Mouse (Mus musculus): ENCODE data around the gene Aim2. TPM values are rescaled to one million over a fixed set of nuclear protein-coding genes. Genes with fewer than 3 reads are reported as not detected.

The Aim2 gene
- polyA plus RNA-seq, 1 experiment from 2014 or later, result 4.6 TPM

Other genes starting within 250 kb of the Aim2 start
- gene Olfr1408, start 213.5 kb upstream of the Aim2 start, polyA plus RNA-seq (2015; fragmentation: Nextera tagmentation; extraction: Ambion mirVana), result not detected in 2 replicates
- gene Olfr1406, start 160.2 kb upstream of the Aim2 start, polyA plus RNA-seq (2015; fragmentation: Nextera tagmentation; extraction: Ambion mirVana), result not detected in 2 replicates
- gene Olfr218, start 153.1 kb upstream of the Aim2 start, polyA plus RNA-seq (2015; fragmentation: Nextera tagmentation; extraction: Ambion mirVana), result not detected in 2 replicates
- gene Olfr1404, start 138.5 kb upstream of the Aim2 start, polyA plus RNA-seq (2015; fragmentation: Nextera tagmentation; extraction: Ambion mirVana), result not detected in 2 replicates
- gene Fcer1a, start 123.7 kb upstream of the Aim2 start, polyA plus RNA-seq (2015; fragmentation: Nextera tagmentation; extraction: Ambion mirVana), result 0.32 and 0.34 TPM in 2 replicates
- gene Olfr418, start 84.9 kb upstream of the Aim2 start, polyA plus RNA-seq (2015; fragmentation: Nextera tagmentation; extraction: Ambion mirVana), result not detected in 2 replicates
- gene Mptx2, start 73.1 kb upstream of the Aim2 start, polyA plus RNA-seq (2015; fragmentation: Nextera tagmentation; extraction: Ambion mirVana), result not detected in 2 replicates
- gene Ackr1, start 17.1 kb upstream of the Aim2 start, polyA plus RNA-seq (2015; fragmentation: Nextera tagmentation; extraction: Ambion mirVana), result 16.9 and 21.8 TPM in 2 replicates
- 0.49 and 0.61 TPM in 2 replicates for gene Cadm3, start 16.8 kb downstream of the Aim2 start, polyA plus RNA-seq (2015; fragmentation: Nextera tagmentation; extraction: Ambion mirVana)
- gene Ifi206, start 140.2 kb downstream of the Aim2 start, polyA plus RNA-seq (2015; fragmentation: Nextera tagmentation; extraction: Ambion mirVana), result 0.33 and 0.65 TPM in 2 replicates
- gene Ifi214, start 185.1 kb downstream of the Aim2 start, polyA plus RNA-seq (2015; fragmentation: Nextera tagmentation; extraction: Ambion mirVana), result 0.14 and 0.18 TPM in 2 replicates
- 0.75 and 1.5 TPM in 2 replicates for gene Ifi213, start 248.4 kb downstream of the Aim2 start, polyA plus RNA-seq (2015; fragmentation: Nextera tagmentation; extraction: Ambion mirVana)

Data from liver, postnatal 0 days (tissue).